Mouse (Mus musculus) intestine, postnatal 0 days (tissue): ENCODE measurements around the gene Slc22a12. TPM values are rescaled to one million over a fixed set of nuclear protein-coding genes. Genes with fewer than 3 reads are reported as not detected.

ENCODE experiments used
- ATAC-seq: fragments of 200-750 bp; cut with Nextera tagmentation; 2 replicates; pipeline ENCODE4 v1.8.0; 2017; ENCODE audit warnings: mild to moderate bottlenecking, moderate TSS enrichment, moderate library complexity
- H3K27ac ChIP-seq: fragments of 300-500 bp; sonication (generic); 2 replicates; pipeline ENCODE4 v1.5.1; 2014; ENCODE audit warnings: mild to moderate bottlenecking, low read depth, low read length, moderate library complexity
- H3K27me3 ChIP-seq: fragments of 300-500 bp; sonication (generic); replicated peaks from 2 replicates; pipeline ENCODE4 v1.6.1; 2014; ENCODE audit warnings: low read length, mixed read lengths; ENCODE audit not compliant: control insufficient read depth, insufficient read depth
- H3K36me3 ChIP-seq: fragments of 300-500 bp; sonication (generic); 2 replicates; pipeline ENCODE4 v1.6.1; 2014; ENCODE audit warnings: mild to moderate bottlenecking, moderate library complexity; ENCODE audit not compliant: control insufficient read depth, insufficient read depth
- H3K4me1 ChIP-seq: fragments of 300-500 bp; sonication (generic); replicated peaks from 2 replicates; pipeline ENCODE4 v1.6.1; 2014; ENCODE audit warnings: antibody characterized with exemption, low read length, mixed read lengths; ENCODE audit not compliant: control insufficient read depth, insufficient read depth
- H3K4me2 ChIP-seq: fragments of 300-500 bp; sonication (generic); replicated peaks from 2 replicates; pipeline ENCODE4 v1.6.1; 2014; ENCODE audit warnings: low read depth, mild to moderate bottlenecking, moderate library complexity
- H3K4me3 ChIP-seq: fragments of 300-500 bp; sonication (generic); 2 replicates; pipeline ENCODE4 v1.5.1; 2014; ENCODE audit warnings: low read depth, low read length
- H3K9ac ChIP-seq: fragments of 300-500 bp; sonication (generic); 2 replicates; pipeline ENCODE4 v1.6.1; 2014; ENCODE audit warnings: mild to moderate bottlenecking, low read depth, low read length
- H3K9me3 ChIP-seq: fragments of 300-500 bp; sonication (generic); 2 replicates; pipeline ENCODE4 v1.6.1; 2016; ENCODE audit warnings: mixed run types; ENCODE audit not compliant: control insufficient read depth
- CTCF ChIP-seq: sonication (generic); IDR thresholded peaks from 2 replicates; pipeline ENCODE4 v1.5.1; 2016; ENCODE audit warnings: low read depth, mild to moderate bottlenecking, control low read depth, antibody characterized with exemption, moderate library complexity
- WGBS: fragments of 180-500 bp; shearing (Covaris S2); extraction: QIAGEN DNeasy Blood & Tissue Kit; methylation state at CpG from one replicate; pipeline ENCODE4 v1.1.7; 2014; 5-methylcytosine and 5-hydroxymethylcytosine counted together
- polyA plus RNA-seq: library from polyadenylated mRNA; unstranded; fragments of >200 nt; fragmentation: Nextera tagmentation; extraction: Ambion mirVana; gene quantifications from 2 replicates; pipeline ENCODE4 v1.2.1, GENCODE M21; 2015

Gene Slc22a12
- polyA plus RNA-seq, 1 experiment from 2014 or later, result not detected

DNA sequence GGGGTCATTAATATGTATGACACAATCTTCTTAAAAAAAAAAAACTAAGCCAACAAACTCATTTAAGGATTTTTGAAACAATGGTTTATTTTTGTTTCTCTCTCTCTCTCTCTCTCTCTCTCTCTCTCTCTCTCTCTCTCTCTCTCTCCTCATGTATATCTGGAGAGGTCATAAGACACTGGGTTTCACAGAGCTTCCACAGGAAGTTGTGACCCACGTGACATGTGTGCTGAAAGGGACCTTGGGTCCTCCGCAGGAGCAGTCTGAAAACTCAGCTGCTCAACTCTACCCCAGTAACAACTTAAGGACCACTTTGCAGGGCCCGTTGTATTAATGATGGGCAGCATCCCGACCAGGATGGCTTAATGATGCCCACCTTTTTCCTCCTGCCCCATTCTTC lies 8.4 kb upstream of the Slc22a12 start:
- 67% methylated on average over 4 of the region's 4 CpGs for WGBS
- no peak overlapping the region for H3K4me2 ChIP-seq
- no peak overlapping the region for H3K27ac ChIP-seq
- no peak overlapping the region for H3K4me3 ChIP-seq
- H3K9me3 ChIP-seq, result no peaks in the 10 kb centered on the region
- no peaks in the 10 kb centered on the region for H3K36me3 ChIP-seq
- H3K27me3 ChIP-seq, result no peaks in the 10 kb centered on the region
- no peaks in the 10 kb centered on the region for H3K4me1 ChIP-seq
- no peak overlapping the region for H3K9ac ChIP-seq
- ATAC-seq, result no peak
- no peak for TF ChIP-seq CTCF

DNA sequence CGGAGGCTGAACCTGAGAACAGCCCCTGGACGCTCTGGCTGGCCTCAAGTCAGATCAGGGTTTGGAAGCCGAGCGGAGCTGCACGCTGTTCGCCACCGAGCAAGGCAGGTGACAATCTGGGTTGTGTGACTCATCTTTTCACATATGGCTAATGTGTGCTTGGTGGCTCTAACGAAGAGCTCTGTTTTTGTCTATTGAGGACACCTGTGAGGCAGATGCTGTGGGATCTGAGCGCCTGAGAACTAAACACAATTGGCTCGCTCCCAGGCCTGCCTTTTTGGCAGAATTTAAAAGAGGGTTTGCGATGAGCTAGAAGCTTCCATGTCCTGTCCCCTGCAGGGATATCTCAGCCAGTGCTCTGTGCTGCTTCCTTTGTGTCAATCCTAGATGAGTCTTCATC lies 6.7 kb upstream of the Slc22a12 start:
- H3K4me3 ChIP-seq, result no peak overlapping the region
- no peak overlapping the region for H3K9ac ChIP-seq
- no peak for TF ChIP-seq CTCF
- no peak for ATAC-seq
- H3K4me2 ChIP-seq, result no peak overlapping the region
- no peaks in the 10 kb centered on the region for H3K9me3 ChIP-seq
- WGBS, result 82% methylated on average over 11 of the region's 11 CpGs
- H3K36me3 ChIP-seq, result no peaks in the 10 kb centered on the region
- no peaks in the 10 kb centered on the region for H3K4me1 ChIP-seq
- no peak overlapping the region for H3K27ac ChIP-seq
- H3K27me3 ChIP-seq, result no peaks in the 10 kb centered on the region

DNA sequence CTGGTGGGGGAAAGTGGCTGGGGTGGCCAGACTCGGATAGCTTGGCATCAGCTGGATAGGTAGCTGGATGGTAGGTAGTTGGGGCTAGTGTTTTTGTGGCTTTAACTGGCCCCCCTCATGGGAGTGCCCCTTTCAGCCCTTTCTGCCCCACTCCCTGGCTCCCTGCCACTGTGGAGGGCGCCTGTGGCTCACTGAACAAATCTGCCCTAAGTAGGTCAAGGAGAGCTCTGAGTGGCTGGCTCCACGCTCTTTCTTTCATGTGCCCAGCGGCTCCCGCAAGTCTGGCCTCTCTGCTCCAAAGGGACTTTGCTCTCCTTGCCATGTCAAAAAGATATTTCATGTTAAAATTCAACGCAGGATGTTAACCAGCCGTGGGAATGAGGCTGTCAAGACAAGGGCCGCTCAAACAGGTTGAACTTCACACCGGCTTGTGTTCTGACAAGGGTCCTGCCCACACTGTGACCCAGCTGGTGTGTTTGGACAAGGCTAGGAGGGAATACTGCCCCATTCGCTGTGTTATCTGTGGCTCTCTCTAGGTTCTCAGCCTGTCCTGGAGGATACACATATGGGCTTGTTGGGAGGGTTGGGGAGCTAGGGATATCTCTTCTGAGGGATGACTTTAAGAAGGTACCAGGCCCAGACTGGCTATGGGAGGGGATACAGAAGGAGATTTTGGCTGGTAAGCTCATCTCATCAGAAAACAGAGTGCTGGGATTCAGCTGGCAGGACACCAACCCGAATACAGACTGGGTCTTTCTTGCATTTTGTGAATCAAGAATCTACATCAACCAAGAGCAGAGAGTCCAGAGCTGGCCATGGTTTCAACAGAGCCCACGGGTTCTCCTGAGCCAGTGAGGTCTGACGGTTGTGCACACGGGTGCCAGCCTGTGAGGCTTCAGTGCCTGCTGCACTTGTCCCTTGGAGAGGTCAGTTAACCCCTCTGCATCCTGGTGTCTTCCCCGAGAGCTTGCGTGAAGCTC lies 5.9 kb upstream of the Slc22a12 start:
- TF ChIP-seq CTCF, result no peak
- Histone ChIP-seq H3K9ac (no peak overlapping the region), H3K4me1 (no peaks in the 10 kb centered on the region), H3K4me3 (no peak overlapping the region), H3K27ac (no peak overlapping the region; the same call in 1 of the 2 replicates), H3K36me3 (no peaks in the 10 kb centered on the region), H3K9me3 (no peaks in the 10 kb centered on the region), H3K27me3 (no peaks in the 10 kb centered on the region), H3K4me2 (no peak overlapping the region)
- no peak for ATAC-seq
- WGBS, result 52% methylated on average over 16 of the region's 16 CpGs

DNA sequence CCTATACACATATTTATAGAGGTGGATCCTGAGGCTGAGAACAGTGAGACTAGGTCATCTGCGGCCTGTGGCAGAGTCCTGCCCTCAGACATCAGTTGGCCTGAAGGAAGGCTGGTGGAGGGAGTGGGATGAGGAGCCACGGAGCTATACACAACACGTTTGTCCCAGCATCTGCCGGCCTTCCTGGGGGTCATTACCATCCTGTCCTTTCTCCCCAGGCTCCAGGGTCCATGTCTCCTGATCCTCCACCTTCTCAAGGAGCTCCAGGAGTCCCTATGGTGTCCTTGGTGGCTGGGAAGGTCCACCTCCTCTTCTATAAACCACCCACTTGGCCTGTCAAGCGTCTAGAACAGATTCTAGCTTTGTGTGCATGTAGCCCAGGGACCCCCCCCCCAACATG lies 5.0 kb upstream of the Slc22a12 start:
- Histone ChIP-seq H3K27ac (no peak overlapping the region), H3K36me3 (no peaks in the 10 kb centered on the region), H3K4me3 (no peak overlapping the region), H3K9me3 (no peaks in the 10 kb centered on the region), H3K27me3 (no peaks in the 10 kb centered on the region), H3K9ac (no peak overlapping the region), H3K4me2 (no peak overlapping the region), H3K4me1 (no peaks in the 10 kb centered on the region)
- WGBS, result 75% methylated on average over 5 of the region's 5 CpGs
- no peak for ATAC-seq
- no peak for TF ChIP-seq CTCF

DNA sequence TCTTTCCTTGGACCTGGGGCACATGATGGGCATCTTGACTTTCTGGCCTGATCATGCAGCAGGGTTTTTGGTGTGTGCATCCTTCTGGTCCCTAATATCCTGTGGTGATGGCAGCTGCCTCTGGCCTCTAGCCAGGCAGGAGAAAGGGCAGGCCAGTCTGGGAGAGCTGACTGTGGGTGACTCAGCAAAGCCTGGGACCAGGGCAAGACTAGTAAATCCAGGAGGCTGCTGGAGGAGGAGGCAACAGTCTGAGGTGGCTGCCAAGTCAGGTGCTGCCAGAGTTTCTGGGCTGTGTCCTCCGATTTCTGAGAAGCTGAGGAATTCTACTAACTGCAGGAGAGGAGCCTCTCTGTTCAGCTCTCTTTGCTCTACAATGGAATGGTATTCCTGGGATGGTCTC lies 3.3 kb upstream of the Slc22a12 start:
- no peaks in the 10 kb centered on the region for H3K4me1 ChIP-seq
- H3K27me3 ChIP-seq, result no peaks in the 10 kb centered on the region
- no peak for ATAC-seq
- no peak overlapping the region for H3K4me3 ChIP-seq
- no peaks in the 10 kb centered on the region for H3K9me3 ChIP-seq
- no peak for TF ChIP-seq CTCF
- no peak overlapping the region for H3K27ac ChIP-seq
- H3K4me2 ChIP-seq, result no peak overlapping the region
- H3K36me3 ChIP-seq, result no peaks in the 10 kb centered on the region
- no peak overlapping the region for H3K9ac ChIP-seq
- WGBS, result 75% methylated on average over 1 of the region's 1 CpGs

DNA sequence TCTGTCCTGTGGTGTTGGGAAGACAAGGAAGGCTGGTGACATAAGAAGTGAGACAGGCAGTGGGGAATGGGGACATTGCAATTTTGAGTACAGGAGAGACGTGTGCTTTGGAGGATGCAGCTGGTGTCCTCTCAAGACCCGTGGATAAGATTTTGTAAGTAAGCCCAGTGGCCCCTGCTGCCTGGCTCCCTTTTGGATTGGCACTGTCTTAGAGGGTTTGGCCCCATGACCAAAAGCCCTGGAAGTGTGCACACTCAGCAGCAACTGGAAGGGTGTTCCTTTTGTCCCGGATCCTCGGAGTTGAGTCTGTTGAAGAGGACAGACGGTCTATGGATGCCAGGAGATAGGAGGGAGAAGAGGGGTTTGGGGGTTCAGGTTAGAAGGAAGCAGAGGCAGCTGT lies 2.6 kb upstream of the Slc22a12 start:
- no peaks in the 10 kb centered on the region for H3K27me3 ChIP-seq
- no peak overlapping the region for H3K9ac ChIP-seq
- ATAC-seq, result no peak
- TF ChIP-seq CTCF, result no peak
- H3K4me3 ChIP-seq, result no peak overlapping the region
- WGBS, result 89% methylated on average over 5 of the region's 5 CpGs
- H3K4me1 ChIP-seq, result no peaks in the 10 kb centered on the region
- no peaks in the 10 kb centered on the region for H3K36me3 ChIP-seq
- H3K27ac ChIP-seq, result no peak overlapping the region
- no peaks in the 10 kb centered on the region for H3K9me3 ChIP-seq
- H3K4me2 ChIP-seq, result no peak overlapping the region
